Mouse (Mus musculus): Measurements from ENCODE around the gene Rnh1. TPM values are rescaled to one million over a fixed set of nuclear protein-coding genes. Genes with fewer than 3 reads are reported as not detected.
A peak's percentile ranks its signal among the peaks of the same experiment; 100 is the strongest.

The Rnh1 gene
- polyA plus RNA-seq (2014; fragmentation: Nextera tagmentation; extraction: Ambion mirVana) = 54.6 and 56.7 TPM in 2 replicates

DNA sequence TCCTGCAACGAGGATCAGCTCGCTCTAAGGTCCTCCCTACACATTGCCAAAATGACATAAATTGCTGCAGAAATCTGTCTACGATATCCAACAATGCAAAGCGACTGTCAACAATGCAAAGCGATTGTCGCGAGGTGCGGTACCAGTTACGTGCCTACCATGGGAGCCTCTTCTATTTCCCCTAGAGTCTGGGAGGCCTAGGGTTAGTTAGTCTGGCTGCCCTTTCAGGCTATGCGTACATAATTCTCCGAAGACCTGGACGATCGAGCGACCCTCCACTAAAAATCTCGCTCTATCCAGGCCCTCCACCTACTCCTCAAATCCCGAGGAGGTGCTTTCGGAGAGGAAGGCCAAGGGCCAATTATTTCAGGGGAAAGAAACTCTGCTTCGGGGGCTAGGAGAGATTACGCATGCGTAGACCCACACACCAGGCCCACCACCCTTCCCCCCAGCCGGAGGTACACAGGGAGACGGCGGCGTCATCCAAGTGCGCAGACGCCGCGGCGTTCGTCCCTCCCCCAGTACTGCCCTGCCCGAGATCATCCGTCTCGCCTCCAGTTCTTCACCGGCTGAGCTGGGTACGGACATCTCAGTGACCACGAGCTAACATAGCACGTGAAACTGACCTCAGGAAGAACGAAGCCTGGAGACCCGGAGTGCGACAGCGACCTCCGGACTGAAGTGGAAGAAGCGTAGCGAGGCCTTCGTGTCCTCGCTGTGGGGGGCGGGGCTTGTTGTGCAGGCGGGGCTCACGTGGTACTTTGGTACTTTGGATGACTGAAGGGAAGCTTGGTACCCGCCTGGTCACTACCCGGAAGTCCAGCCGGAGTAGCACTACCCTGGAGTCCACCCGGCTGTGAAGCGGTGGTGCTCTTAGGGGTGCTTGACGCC, at the start of gene Rnh1:
Gene Rnh1, minus strand, starts transcription at position 742 of the 891 bp plus-strand sequence.
- DNase-seq (ENCODE audit: low spot score, missing footprints) = peak; percentile 99
- H3K27me3 ChIP-seq (ENCODE audit: control insufficient read depth, insufficient read depth, low read length) = no peaks in the 10 kb centered on the region
- peak within 1 kb of the TSS; percentile 82 for H3K27ac ChIP-seq (ENCODE audit: low read depth, low read length)
- peak; percentile 98 for ATAC-seq (ENCODE audit: low FRiP score)
- H3K4me1 ChIP-seq (ENCODE audit: control insufficient read depth, insufficient read depth, low read length) = peaks cover 13% of the 10 kb centered on the region
- whole genome bisulfite sequencing = 4% methylated on average over 54 of the region's 55 CpGs
- no peaks in the 10 kb centered on the region for H3K36me3 ChIP-seq (ENCODE audit: control insufficient read depth, insufficient read depth, low read length)
- H3K4me3 ChIP-seq (ENCODE audit: low read depth, low read length) = peak within 1 kb of the TSS; percentile 43
- peak within 1 kb of the TSS; percentile 75 for H3K9ac ChIP-seq (ENCODE audit: low read length)
- peak within 1 kb of the TSS; percentile 67 for H3K4me2 ChIP-seq
- no peaks in the 10 kb centered on the region for H3K9me3 ChIP-seq (ENCODE audit: control insufficient read depth, low read length)

DNA sequence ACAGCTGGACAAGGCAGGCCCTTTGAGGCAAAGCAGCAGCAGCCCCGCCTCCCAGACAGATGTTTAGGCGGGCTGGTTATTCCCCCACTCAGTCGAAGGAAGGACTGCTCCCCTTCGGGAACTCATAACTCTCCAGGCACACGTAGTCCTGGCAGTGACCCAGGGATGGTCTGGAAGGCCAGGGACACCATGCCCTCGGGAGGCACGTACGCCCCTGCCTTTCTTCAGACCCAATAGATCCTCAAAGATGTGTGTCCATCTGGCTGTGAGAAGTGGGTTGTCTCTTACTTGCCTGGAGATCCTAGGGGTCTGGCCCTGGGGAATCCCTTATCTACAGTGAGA, 49.4 kb upstream of the Rnh1 start:
- H3K4me3 ChIP-seq (ENCODE audit: low read depth, low read length) = peak overlapping the region; percentile 40
- H3K9ac ChIP-seq (ENCODE audit: low read length) = peak overlapping the region; percentile 39; the same call in 1 of the 2 replicates
- H3K36me3 ChIP-seq (ENCODE audit: control insufficient read depth, insufficient read depth, low read length) = 0 out of 2 replicates have a peak, but pooled peaks cover 2% of the 10 kb centered on the region
- H3K27ac ChIP-seq (ENCODE audit: low read depth, low read length) = peak overlapping the region; percentile 69; the same call in 1 of the 2 replicates
- H3K4me1 ChIP-seq (ENCODE audit: control insufficient read depth, insufficient read depth, low read length) = peaks cover 12% of the 10 kb centered on the region
- no peaks in the 10 kb centered on the region for H3K9me3 ChIP-seq (ENCODE audit: control insufficient read depth, low read length)
- DNase-seq (ENCODE audit: low spot score, missing footprints) (no peak), ATAC-seq (ENCODE audit: low FRiP score) (no peak)
- no peaks in the 10 kb centered on the region for H3K27me3 ChIP-seq (ENCODE audit: control insufficient read depth, insufficient read depth, low read length)
- H3K4me2 ChIP-seq = peak overlapping the region; percentile 83
- 18% methylated on average over 8 of the region's 8 CpGs for WGBS

DNA sequence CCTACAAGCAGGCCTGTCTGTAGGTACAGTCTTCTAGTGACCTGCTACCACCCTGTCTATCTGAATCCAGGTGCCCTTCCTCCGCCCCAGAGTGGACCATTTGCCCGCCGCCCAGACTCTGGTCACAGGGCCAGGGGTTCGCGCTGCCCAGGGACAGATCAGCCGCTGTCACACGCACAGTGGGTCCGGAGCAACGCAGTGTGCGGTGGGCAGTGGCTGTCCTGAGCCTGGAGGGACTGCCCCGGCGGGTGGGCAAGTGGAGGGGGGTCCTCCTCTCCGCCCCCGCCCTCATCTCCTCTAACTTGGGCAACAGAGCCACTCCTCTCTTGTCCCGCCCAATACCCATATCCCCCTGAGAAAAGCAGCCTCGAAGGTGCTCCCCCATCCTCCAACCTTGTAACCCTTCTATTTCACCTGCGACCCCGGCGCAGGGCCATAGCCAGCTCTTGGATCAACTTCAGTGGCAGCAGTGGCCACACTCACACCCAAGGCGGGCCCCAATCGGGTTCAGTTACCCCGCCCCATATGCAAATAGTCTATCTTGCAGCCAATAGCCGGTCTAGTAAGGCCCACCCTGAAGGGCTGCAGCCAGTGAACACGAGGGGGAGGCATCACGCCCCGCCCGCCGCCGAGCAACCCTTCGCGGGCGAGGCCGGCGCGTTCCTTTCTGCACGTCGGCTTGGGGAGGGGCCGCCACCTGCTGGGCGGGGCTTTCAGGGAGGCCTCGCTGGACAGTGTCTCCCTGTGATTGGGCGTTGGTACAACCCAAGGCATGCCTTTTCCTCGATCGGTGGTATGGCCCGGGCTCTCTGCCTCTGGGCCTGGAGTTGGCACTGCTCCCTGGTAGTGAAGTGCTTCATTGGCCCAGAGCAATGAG, 48.8 kb upstream of the Rnh1 start:
- ATAC-seq (ENCODE audit: low FRiP score) = peak; percentile 98

DNA sequence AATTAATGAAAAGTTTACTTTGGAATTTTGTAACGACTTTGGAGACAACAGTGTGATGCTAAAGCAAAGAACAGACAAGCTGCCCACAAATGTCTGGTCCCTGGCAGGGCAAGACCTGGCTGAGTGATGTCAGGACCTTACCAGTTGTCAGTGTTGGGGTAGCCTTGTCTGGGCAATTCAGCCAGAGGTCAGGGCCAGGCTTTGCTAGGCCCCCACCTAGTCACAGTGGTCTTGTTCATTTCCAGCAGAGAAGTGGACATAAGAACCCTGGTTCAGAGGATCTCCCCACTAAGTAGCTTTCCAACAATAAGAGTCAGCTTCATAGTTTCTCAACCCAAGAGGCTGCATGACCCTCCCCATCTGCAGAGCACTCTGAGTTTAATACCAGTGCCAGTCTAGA, 47.7 kb upstream of the Rnh1 start:
- Histone ChIP-seq H3K9me3 (ENCODE audit: control insufficient read depth, low read length) (no peaks in the 10 kb centered on the region), H3K4me3 (ENCODE audit: low read depth, low read length) (no peak overlapping the region), H3K4me2 (no peak overlapping the region), H3K36me3 (ENCODE audit: control insufficient read depth, insufficient read depth, low read length) (0 out of 2 replicates have a peak, but pooled peaks cover 2% of the 10 kb centered on the region), H3K4me1 (ENCODE audit: control insufficient read depth, insufficient read depth, low read length) (peaks cover 20% of the 10 kb centered on the region), H3K27ac (ENCODE audit: low read depth, low read length) (no peak overlapping the region), H3K27me3 (ENCODE audit: control insufficient read depth, insufficient read depth, low read length) (no peaks in the 10 kb centered on the region), H3K9ac (ENCODE audit: low read length) (no peak overlapping the region)
- ATAC-seq (ENCODE audit: low FRiP score) (no peak), DNase-seq (ENCODE audit: low spot score, missing footprints) (peak; percentile 70)
- WGBS = 79% methylated on average over 1 of the region's 1 CpGs

More for the DNA sequence above, 48.8 kb upstream of the Rnh1 start:
- peak overlapping the region; percentile 83 for H3K4me2 ChIP-seq
- peaks cover 16% of the 10 kb centered on the region for H3K4me1 ChIP-seq (ENCODE audit: control insufficient read depth, insufficient read depth, low read length)
- peak; percentile 100 for DNase-seq (ENCODE audit: low spot score, missing footprints)
- WGBS = 2% methylated on average over 44 of the region's 44 CpGs
- peak overlapping the region; percentile 69; the same call in 1 of the 2 replicates for H3K27ac ChIP-seq (ENCODE audit: low read depth, low read length)
- peak overlapping the region; percentile 40 for H3K4me3 ChIP-seq (ENCODE audit: low read depth, low read length)
- no peaks in the 10 kb centered on the region for H3K9me3 ChIP-seq (ENCODE audit: control insufficient read depth, low read length)
- no peaks in the 10 kb centered on the region for H3K27me3 ChIP-seq (ENCODE audit: control insufficient read depth, insufficient read depth, low read length)
- H3K36me3 ChIP-seq (ENCODE audit: control insufficient read depth, insufficient read depth, low read length) = 0 out of 2 replicates have a peak, but pooled peaks cover 2% of the 10 kb centered on the region
- peak overlapping the region; percentile 66 for H3K9ac ChIP-seq (ENCODE audit: low read length)

DNA sequence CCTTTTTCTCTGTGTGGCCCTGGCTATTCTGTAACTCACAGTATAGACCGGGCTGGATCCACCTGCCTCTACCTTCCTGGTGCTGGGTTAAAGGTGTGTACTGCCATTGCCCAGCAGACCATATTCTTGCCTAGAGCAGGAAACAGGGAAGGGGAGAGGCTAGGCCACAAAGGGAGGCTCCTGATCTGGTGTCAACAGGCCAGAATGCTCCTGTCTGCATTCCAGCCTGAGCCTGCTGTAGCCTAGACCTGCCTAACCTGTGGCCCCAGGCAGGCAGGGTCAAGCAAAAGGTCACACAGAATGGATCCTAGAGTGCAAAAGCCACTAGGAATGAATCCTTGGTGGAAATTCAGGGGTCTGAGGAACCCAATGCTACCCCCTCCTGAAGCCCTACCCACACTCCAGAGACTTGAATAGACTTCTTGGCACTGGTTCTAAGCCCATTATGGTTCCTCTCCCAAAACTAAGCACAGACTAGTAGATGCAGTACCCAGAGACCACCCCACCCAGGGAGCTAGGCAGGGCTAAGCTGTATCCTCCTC, 47.0 kb upstream of the Rnh1 start:
- Histone ChIP-seq H3K9me3 (ENCODE audit: control insufficient read depth, low read length) (no peaks in the 10 kb centered on the region), H3K36me3 (ENCODE audit: control insufficient read depth, insufficient read depth, low read length) (0 out of 2 replicates have a peak, but pooled peaks cover 2% of the 10 kb centered on the region), H3K27me3 (ENCODE audit: control insufficient read depth, insufficient read depth, low read length) (no peaks in the 10 kb centered on the region), H3K4me1 (ENCODE audit: control insufficient read depth, insufficient read depth, low read length) (peaks cover 25% of the 10 kb centered on the region), H3K27ac (ENCODE audit: low read depth, low read length) (no peak overlapping the region), H3K4me3 (ENCODE audit: low read depth, low read length) (no peak overlapping the region), H3K9ac (ENCODE audit: low read length) (no peak overlapping the region), H3K4me2 (no peak overlapping the region)
- peak; percentile 59 for DNase-seq (ENCODE audit: low spot score, missing footprints)
- 93% methylated on average over 1 of the region's 1 CpGs for WGBS
- ATAC-seq (ENCODE audit: low FRiP score) = no peak

DNA sequence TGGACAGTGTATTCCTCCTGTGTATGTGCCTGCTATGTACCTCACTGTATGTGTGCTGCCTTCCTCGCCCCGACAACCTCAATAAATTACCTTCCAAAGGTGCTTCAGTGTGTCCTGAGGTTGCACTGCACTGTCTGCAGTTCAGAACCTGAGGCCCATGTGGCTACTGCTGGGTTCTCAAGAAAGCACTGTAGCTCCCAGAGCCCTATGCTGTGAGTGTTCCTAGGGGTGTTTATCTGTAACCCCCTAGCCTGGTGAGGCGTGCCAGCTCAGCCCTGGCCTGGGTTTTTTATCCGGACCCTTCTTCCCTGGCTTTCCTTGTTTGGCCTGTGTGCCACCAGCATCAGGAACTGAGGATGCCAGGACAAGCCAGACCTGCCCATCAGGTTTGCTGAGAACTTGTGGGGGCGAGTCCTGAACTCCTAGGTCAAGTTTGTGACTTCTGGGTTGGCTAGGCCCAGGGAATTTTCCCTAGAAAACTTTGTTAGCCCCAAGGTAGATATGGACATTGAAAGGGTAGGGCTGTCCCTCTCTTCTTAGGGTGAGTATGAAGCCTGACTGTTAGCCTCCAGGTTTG, 46.0 kb upstream of the Rnh1 start:
- WGBS = 83% methylated on average over 5 of the region's 5 CpGs
- 0 out of 2 replicates have a peak, but pooled peaks cover 2% of the 10 kb centered on the region for H3K36me3 ChIP-seq (ENCODE audit: control insufficient read depth, insufficient read depth, low read length)
- ATAC-seq (ENCODE audit: low FRiP score) (no peak), DNase-seq (ENCODE audit: low spot score, missing footprints) (peak; percentile 60)
- H3K4me3 ChIP-seq (ENCODE audit: low read depth, low read length) = no peak overlapping the region
- no peak overlapping the region for H3K27ac ChIP-seq (ENCODE audit: low read depth, low read length)
- no peak overlapping the region for H3K9ac ChIP-seq (ENCODE audit: low read length)
- H3K9me3 ChIP-seq (ENCODE audit: control insufficient read depth, low read length) = no peaks in the 10 kb centered on the region
- no peak overlapping the region for H3K4me2 ChIP-seq
- H3K4me1 ChIP-seq (ENCODE audit: control insufficient read depth, insufficient read depth, low read length) = peaks cover 25% of the 10 kb centered on the region
- no peaks in the 10 kb centered on the region for H3K27me3 ChIP-seq (ENCODE audit: control insufficient read depth, insufficient read depth, low read length)

DNA sequence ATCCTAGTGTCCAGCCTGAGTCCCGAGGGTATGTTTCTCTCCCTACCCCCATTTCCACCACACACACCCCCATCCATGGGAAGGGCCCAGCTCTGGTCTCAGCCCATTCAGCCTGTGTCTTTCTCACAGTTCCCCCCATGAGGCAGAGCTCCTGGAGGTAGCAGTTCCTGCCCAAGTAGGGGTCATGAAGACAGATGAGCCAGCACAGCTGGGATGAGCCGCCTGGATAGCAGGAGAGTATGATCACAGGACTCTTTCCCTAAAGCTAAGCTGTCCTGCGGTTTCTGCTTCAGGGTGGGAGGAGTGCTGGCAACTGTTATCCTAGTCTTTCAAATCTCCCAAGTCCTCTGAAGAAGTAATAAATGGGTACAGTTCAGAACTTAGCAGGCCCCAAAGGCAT, 45.5 kb upstream of the Rnh1 start:
- Histone ChIP-seq H3K4me3 (ENCODE audit: low read depth, low read length) (no peak overlapping the region), H3K4me1 (ENCODE audit: control insufficient read depth, insufficient read depth, low read length) (peaks cover 25% of the 10 kb centered on the region), H3K27ac (ENCODE audit: low read depth, low read length) (no peak overlapping the region), H3K36me3 (ENCODE audit: control insufficient read depth, insufficient read depth, low read length) (0 out of 2 replicates have a peak, but pooled peaks cover 2% of the 10 kb centered on the region), H3K9me3 (ENCODE audit: control insufficient read depth, low read length) (no peaks in the 10 kb centered on the region), H3K4me2 (no peak overlapping the region), H3K27me3 (ENCODE audit: control insufficient read depth, insufficient read depth, low read length) (no peaks in the 10 kb centered on the region), H3K9ac (ENCODE audit: low read length) (no peak overlapping the region)
- ATAC-seq (ENCODE audit: low FRiP score) = no peak
- WGBS = 81% methylated on average over 3 of the region's 3 CpGs
- DNase-seq (ENCODE audit: low spot score, missing footprints) = peak; percentile 2

DNA sequence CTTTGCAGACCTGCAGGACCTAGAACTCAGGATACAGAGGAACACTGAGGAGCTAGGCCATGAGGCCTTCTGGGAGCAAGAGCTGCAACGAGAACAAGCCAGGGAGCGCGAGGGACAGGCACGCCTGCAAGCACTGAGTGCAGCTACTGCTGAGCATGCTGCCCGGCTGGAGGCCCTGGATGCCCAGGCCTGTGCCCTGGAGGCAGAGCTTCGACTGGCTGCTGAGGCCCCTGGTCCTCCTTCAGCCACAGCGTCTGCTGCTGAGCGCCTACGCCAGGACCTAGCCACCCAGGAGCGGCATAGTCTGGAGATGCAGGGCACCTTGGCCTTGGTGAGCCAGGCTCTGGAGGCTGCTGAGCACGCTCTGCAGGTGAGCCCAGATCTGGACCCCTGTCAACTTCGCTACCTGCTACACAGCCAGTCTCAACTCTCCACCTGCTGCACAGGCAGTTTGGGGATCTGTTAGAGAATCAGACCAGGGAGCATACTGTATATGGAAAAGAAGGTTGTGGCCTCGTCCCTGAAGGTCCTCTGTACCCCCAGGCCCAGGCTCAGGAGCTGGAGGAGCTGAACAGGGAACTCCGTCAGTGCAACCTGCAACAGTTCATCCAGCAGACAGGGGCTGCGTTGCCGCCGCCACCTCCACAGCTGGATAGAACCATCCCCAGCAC, 44.8 kb upstream of the Rnh1 start:
- Histone ChIP-seq H3K4me3 (ENCODE audit: low read depth, low read length) (no peak overlapping the region), H3K9ac (ENCODE audit: low read length) (no peak overlapping the region), H3K27ac (ENCODE audit: low read depth, low read length) (no peak overlapping the region), H3K4me1 (ENCODE audit: control insufficient read depth, insufficient read depth, low read length) (peaks cover 25% of the 10 kb centered on the region), H3K9me3 (ENCODE audit: control insufficient read depth, low read length) (no peaks in the 10 kb centered on the region), H3K4me2 (no peak overlapping the region), H3K36me3 (ENCODE audit: control insufficient read depth, insufficient read depth, low read length) (0 out of 2 replicates have a peak, but pooled peaks cover 2% of the 10 kb centered on the region), H3K27me3 (ENCODE audit: control insufficient read depth, insufficient read depth, low read length) (no peaks in the 10 kb centered on the region)
- peak; percentile 28 for DNase-seq (ENCODE audit: low spot score, missing footprints)
- no peak for ATAC-seq (ENCODE audit: low FRiP score)
- 91% methylated on average over 17 of the region's 17 CpGs for WGBS
